Mouse (Mus musculus): Measurements from ENCODE around the gene Ptprj.
"Not testable (repeated sequence)": the region's sequence is repeated elsewhere in the genome, so short reads cannot be mapped to it uniquely, and the experiment has no call there.

DNA sequence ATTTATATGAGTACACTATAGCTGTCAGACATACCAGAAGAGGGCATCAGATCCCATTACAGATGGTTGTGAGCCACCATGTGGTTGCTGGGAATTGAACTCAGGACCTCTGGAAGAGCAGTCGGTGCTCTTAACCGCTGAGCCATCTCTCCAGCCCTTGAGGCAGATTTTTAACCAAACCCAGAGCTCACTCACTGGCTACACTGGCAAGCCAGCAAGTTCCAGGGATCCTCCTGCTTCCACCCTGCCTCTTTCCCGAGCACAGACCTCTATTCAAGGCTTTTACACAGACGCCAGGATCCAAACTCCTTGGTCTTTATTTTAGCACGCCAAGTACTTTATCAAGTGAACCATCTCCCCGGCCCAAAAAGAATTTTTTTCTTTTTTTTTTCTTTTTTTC, 9.0 kb downstream of the Ptprj start:
- not testable (repeated sequence) for TF ChIP-seq CTCF (IDR thresholded peaks at IDR 0.05; ENCODE audit: low read depth, low read length); POLR2A (IDR thresholded peaks at IDR 0.05; ENCODE audit: borderline replicate concordance, low read depth, low read length)
